Comparison of ENCODE assay signal across 23 mouse cellular contexts in the genomic region with DNA sequence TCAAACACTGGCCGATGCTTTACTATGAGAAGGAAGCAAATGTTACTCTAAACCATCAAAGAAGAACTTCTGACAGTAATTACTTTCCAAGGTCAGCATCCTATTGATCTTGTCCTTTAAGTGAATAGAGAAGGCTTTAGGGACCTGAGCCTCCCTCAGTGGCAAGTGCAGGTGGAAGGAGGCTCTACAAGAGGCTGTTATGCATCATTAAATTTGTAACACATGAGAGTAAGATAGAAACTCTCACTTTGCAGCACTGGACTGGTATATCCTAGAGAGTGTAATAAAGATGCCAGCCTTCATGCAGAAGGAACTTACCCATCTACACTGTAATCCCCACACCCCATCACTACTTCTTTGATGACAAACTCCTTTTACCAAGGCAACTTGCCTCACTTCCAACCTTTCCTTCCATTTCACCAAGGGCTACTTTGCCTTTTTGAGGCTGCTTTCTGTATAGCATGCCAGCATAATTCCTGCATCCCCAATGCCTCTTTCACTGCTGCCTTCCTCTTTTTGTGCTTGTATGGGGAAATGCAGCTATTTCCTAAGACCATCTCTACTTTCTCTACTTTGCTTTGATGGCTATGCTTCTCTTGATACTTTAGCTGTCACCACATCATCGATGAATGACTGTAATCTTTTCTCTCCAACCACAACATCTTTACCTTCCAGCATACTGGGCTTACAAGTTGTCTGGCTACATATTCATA. TPM values are rescaled to one million over a fixed set of nuclear protein-coding genes. Genes with fewer than 3 reads are reported as not detected.
A peak's percentile ranks its signal among the peaks of the same experiment; 100 is the strongest.
DNase-seq lines count a peak whose midpoint lies in the region; ATAC-seq lines count a peak whose summit lies in the region.
"Had no signal": no experiment of that assay in that cellular context is flagged by ENCODE, and none has a peak within 500 bp of the region (broad histone marks: within the 10 kb centered on the region; RNA-seq: fewer than 3 reads in every experiment).

No protein-coding gene starts in this region.

- no peak overlapping the region for H3K4me3 ChIP-seq in kidney, embryonic 16.5 days (ENCODE audit: low read length)
- H3K4me3 ChIP-seq: forebrain, embryonic 10.5 days; forebrain, embryonic 13.5 days; heart, embryonic 12.5 days; heart, embryonic 15.5 days had no signal

- peak; percentile 85 for ATAC-seq in kidney, embryonic 16.5 days (ENCODE audit: low FRiP score, low TSS enrichment)
- peak; percentile 60 for ATAC-seq in megakaryocyte, adult 5-6 weeks (ENCODE audit: poor library complexity, severe bottlenecking)
- ATAC-seq: forebrain, embryonic 13.5 days; forebrain, embryonic 16.5 days; hindbrain, postnatal 0 days had no signal

- H3K9me3 ChIP-seq in kidney, embryonic 16.5 days (ENCODE audit: low read length): no peaks in the 10 kb centered on the region
- H3K9me3 ChIP-seq: forebrain, embryonic 10.5 days; forebrain, embryonic 13.5 days; heart, embryonic 12.5 days; heart, embryonic 15.5 days had no signal

- H3K27me3 ChIP-seq in kidney, embryonic 16.5 days (ENCODE audit: insufficient read depth, low read length): no peaks in the 10 kb centered on the region
- H3K27me3 ChIP-seq: forebrain, embryonic 13.5 days; heart, embryonic 12.5 days; heart, embryonic 15.5 days had no signal

- H3K27ac ChIP-seq in kidney, embryonic 16.5 days (ENCODE audit: low read length): no peak overlapping the region
- H3K27ac ChIP-seq: forebrain, embryonic 10.5 days; forebrain, embryonic 13.5 days; heart, embryonic 15.5 days; hindbrain, embryonic 14.5 days; hindbrain, postnatal 0 days had no signal

- H3K9ac ChIP-seq in kidney, embryonic 16.5 days (replicated peaks; ENCODE audit: low read length): no peak overlapping the region
- H3K9ac ChIP-seq: forebrain, embryonic 13.5 days; heart, embryonic 12.5 days; heart, embryonic 15.5 days; hindbrain, embryonic 14.5 days had no signal

- no peak for DNase-seq in kidney, postnatal 14 days
- peak; percentile 13 for DNase-seq in ZHBTc4 (ENCODE audit: low read depth, low spot score)
- no peak for DNase-seq in left cerebral cortex, adult 18-20 months (ENCODE audit: low spot score in 2 of 2)
- no peak for DNase-seq in layer of hippocampus, postnatal 36 days
- DNase-seq: adrenal gland, postnatal 10 days; adrenal gland, postnatal 36 days; cerebellum, adult 18-20 months; cerebellum, adult 9-10 months; cerebellum, postnatal 14 days; gastrocnemius, postnatal 10 days; gastrocnemius, postnatal 36 days; heart, adult 11 months; heart, postnatal 10 days; heart, postnatal 4 days had no signal

- H3K4me2 ChIP-seq in kidney, embryonic 16.5 days (replicated peaks; ENCODE audit: low read depth, low read length): no peak overlapping the region
- H3K4me2 ChIP-seq: forebrain, embryonic 13.5 days; heart, embryonic 12.5 days; heart, embryonic 15.5 days; hindbrain, embryonic 14.5 days had no signal

- peaks cover 4% of the 10 kb centered on the region; the same call in 1 of the 2 replicates for H3K4me1 ChIP-seq in kidney, embryonic 16.5 days (ENCODE audit: insufficient read depth, low read length)
- H3K4me1 ChIP-seq: heart, embryonic 15.5 days had no signal

- 52% methylated on average over 2 of the region's 2 CpGs for WGBS in kidney, embryonic 16.5 days

- H3K36me3 ChIP-seq in kidney, embryonic 16.5 days (ENCODE audit: insufficient read depth, low read length): no peaks in the 10 kb centered on the region
- H3K36me3 ChIP-seq: heart, embryonic 12.5 days; heart, embryonic 15.5 days had no signal

RNA-seq across cellular contexts. Expression of a gene that starts 25.4 kb away (rescaled TPM):
- 4.8 and 5.4 TPM in 2 replicates for polyA plus RNA-seq in kidney, embryonic 16.5 days (2015; fragmentation: Nextera tagmentation; extraction: Ambion mirVana)
- 5.1 and 6.6 TPM in 2 replicates for total RNA-seq in megakaryocyte, adult 5-6 weeks (2015)
- 9.5 and 9.6 TPM in 2 replicates for total RNA-seq in megakaryocyte, adult 5-6 weeks (2017)
- total RNA-seq in left cerebral cortex, adult 18-20 months (2021): 10 to 100 TPM; 63.6 to 68.9 TPM
- 10 to 100 TPM; 72.0 to 77.8 TPM for total RNA-seq in layer of hippocampus, postnatal 36 days (2021)

Comparison
In these comparisons a context has a peak if more than half of its experiments do, and no peak if none do; other contexts are left out.
1. RNA of a gene that starts 25.4 kb away (total RNA-seq): 72.0 to 77.8 TPM in layer of hippocampus, postnatal 36 days and 63.6 to 68.9 TPM in left cerebral cortex, adult 18-20 months; 5.1 to 9.6 TPM in megakaryocyte, adult 5-6 weeks; every median in the first group is over 4 times any median in the second.